Mouse (Mus musculus) liver, adult (tissue): ENCODE data around the gene Hcn4.
A peak's percentile ranks its signal among the peaks of the same experiment; 100 is the strongest.

ENCODE experiments used
- GATA4 ChIP-seq: IDR thresholded peaks from 2 replicates; pipeline ENCODE4 v1.6.1; 2014; ENCODE audit warnings: mild to moderate bottlenecking, low read length; ENCODE audit not compliant: insufficient replicate concordance

The Hcn4 gene

DNA sequence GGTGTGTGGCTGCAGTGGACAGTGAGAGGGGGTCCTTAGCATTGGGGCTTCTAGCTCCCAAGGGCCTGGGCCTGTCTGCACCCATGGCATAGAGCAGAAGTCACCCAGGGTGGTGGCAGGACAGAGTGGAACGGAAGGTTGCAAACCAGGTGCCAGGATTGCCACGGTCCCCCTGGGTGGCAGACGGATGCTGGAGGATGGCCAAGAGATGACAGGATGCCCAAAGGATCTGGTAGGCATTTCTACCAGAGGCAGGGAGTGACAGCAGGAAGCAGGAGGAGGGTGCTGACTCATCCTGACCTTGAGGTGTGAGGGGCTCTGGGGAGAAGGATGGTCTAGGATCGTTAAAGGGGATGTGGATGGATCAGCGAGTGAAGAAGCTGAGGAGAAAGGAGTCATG, 15.3 kb downstream of the Hcn4 start:
- TF ChIP-seq GATA4: no peak

DNA sequence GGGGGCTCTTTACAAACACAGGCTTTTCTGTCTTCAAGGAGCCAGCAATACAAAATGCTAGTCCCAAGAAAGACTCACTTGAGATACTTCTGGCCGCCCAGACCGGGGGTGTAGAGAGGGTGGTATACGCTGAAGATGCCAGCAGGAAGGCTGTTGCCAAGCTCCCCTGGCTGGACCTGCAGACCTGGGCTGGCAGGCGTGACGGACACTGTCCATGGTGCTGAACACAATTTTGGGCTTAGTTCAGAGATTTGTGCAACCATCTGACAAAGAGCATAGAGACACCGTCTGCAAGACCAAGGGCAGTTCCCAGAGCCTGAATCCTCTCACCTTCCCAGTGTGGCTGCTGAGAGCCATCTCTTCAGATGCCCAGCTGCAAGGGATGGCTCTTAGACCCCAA, 18.4 kb downstream of the Hcn4 start:
- no peak for TF ChIP-seq GATA4

DNA sequence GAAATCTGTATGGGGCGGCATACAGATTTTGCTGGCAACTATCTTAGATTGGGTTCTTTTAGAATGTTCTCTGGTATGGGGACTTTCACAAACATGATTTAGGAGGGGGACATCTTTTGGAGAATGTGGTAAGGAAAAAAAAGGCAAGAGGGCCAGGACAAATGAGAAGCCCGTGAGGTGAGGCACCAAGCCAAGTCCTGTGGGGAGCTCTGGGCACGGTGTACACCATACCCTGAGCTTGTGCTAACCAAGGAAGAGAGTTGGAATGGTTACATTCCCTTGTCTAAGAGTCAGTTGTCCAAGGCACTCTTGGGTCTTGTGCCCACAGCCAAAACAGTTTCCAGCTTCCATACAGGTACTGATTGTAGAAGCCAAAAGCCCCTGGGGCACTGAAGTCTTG, 21.4 kb downstream of the Hcn4 start:
- TF ChIP-seq GATA4: no peak

DNA sequence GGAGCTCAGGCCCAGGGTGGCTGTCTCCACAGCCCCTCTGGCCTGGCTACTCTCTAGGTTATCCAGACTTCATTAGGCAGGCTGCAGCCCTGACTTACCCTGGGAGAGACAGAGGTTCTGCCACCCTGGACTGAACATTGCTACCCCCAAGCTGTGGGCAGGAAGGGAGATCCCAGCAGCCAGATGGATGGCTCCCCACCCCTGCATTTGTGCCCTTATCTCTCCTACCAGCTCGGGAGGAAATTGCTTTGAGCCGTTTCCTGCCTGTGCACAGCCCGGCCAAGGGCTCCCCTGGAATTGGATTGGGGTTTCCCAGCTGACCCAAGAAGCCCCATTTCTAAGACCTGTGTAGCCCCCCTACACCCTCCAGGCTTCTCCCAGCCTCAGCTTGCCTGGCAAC, 23.8 kb downstream of the Hcn4 start:
- peak; percentile 37; the same call in 1 of the 2 replicates for TF ChIP-seq GATA4

DNA sequence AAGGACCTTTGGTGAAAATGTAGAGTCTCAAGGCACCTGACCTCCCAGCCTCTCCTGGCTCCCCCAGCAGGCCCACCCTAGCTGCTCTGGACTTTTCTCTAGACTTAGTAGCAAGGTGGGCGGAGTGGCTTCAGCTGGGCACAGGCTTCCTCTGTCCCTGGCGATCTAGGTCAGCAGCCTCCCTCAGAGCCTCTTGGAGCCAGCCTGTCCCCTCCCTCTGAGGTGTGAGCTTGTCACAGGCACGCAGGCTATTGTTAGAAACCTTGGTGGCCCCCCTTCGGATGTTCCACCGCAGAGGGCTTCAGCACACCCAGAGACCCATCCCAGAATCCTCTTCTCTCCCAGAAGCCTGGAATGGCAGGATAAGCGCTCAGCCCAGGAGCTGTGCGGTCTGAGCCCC, 24.5 kb downstream of the Hcn4 start:
- TF ChIP-seq GATA4: no peak

DNA sequence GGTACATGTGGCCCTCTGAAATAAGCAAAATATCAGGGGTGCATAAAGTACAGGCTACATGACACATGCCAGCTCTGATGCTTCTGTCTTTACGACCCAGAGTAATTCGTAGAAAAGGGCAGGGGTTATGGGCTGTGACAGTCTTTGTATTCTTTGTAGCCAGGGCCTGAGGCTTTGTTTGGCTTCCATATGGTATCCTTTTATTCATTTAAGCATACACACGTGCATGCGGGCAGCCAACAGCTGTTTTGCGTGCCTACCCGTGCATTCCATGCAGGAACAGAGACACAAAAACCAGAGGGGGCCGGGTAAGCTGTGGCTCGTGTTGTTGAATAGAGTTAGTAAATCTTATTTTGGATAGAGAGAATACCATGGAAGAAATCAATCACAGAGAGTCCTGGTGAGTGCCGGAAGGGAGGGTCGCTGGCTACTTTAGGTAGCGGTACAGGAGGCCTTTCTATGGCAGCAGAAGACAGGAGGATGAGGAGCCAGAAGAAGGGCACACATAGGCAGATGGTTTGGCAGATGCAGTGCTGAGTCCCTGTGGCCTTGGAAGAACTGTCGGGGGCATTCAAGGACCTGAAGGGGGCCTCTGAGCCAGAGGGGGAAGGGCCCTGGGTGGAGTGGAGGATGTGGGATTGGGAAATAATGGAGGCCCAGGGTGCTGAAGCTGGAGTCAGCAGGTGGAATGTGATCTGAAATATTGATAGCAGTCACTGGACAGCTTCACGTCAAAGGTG, 26.5 kb downstream of the Hcn4 start:
- no peak for TF ChIP-seq GATA4

DNA sequence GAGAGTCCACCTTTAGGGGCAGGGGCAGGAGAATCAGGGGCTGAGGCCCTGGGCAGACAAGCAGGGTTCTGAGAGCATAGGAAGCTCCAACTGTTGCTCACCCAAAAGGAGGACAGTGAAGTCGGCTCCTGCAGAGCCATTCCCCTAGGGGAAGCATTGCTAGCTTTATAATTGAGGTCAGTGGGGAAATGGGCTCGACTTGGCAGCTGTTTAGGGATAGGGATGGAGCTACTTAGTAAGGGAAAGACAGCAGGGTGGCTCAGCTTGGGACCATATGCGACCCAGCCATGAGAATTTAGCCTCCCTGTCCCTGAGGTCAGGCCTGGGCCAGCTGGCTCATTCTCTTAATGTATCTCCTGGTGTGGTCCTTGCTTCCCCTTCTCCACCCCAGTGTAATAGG, 31.7 kb downstream of the Hcn4 start:
- no peak for TF ChIP-seq GATA4

DNA sequence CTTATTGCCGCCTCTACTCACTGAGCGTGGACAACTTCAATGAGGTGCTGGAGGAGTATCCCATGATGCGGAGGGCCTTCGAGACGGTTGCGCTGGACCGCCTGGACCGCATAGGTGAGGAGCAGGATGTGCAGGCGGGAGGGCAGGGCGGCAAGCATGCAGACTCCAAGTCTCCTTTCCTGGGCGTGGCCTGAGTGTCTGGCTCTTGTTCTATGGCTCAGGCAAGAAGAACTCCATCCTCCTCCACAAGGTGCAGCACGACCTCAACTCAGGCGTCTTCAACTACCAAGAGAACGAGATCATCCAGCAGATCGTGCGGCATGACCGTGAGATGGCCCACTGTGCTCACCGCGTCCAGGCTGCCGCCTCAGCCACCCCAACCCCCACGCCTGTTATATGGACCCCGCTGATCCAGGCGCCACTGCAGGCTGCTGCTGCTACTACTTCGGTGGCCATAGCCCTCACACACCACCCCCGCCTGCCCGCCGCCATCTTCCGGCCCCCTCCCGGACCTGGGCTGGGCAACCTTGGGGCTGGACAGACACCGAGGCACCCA, 35.9 kb downstream of the Hcn4 start:
- TF ChIP-seq GATA4: no peak

DNA sequence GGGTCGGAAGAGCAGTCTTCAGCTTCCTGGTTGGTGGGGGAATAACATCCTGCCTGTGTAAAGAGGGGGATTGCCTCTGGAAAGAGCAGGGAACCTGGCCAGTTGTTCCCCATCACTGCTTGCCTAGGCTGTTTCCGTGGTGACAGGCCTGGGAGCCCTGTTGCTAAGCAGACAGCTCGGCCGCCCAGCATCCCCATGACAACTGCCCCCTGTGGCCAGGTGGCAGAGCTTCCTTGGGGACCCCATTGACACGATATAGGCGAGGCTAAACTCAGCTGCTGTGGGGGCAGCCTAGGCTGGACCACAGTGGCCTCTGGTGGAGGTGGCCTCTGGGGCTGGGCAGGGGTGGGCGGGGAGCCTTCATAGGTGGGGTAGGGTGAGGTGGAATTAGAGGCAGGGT, 40.6 kb downstream of the Hcn4 start:
- TF ChIP-seq GATA4: no peak

DNA sequence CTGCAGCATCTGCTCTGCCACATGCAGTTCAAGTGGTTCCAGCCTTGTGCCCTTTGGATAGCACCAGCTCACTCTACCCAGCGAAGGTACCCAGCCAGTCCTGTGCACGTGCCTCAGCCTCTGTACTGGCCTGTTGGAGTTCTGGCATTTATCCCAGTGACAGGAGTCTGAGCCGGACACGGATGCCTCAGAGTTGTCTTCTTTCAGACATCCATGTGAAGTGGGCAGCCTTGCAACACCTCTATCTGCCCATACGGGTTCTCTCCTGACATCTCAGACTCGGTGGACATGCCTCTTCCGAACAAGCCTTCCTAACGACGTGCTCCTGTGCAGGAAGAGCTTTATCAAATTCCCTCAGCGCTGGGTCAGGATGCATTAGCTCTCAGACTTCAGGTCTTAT, 47.9 kb downstream of the Hcn4 start:
- TF ChIP-seq GATA4: no peak

DNA sequence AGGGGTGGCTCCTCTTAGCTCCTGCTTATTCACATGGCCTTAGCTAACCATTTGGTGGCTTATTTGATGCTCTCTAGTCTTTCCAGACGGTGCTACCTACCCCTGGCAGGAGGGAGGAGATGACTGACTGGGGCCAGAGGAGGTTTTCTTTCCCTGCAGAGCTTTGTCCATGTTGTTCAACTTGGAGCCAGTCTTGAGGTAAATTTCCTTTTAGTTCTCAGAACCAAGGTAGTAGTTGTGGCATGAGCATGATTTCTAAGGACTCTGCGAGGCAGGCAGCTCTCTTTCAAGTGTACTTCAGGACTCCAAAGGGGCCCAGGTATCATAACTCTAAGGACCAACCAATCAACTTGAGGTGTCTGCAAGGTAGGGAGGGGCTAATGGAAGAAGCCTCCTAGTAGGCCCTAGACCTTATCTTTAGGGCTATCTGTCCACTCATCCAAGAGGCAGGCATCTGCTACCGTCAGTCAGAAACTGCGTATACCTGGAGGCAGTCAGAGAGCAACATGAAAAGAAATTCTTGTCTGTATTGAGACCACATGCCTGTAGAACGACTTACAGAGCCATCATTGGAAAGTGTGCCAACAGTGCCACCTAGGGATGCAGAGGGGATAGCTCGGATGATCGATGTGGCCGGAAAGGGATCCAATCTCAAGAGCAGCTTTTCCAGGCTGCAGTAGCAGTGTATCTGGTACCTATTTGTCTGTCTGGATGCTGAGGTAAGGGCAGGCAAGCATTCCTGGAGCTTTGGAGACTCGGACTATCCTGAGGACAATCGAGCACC, 50.5 kb downstream of the Hcn4 start:
- no peak for TF ChIP-seq GATA4

DNA sequence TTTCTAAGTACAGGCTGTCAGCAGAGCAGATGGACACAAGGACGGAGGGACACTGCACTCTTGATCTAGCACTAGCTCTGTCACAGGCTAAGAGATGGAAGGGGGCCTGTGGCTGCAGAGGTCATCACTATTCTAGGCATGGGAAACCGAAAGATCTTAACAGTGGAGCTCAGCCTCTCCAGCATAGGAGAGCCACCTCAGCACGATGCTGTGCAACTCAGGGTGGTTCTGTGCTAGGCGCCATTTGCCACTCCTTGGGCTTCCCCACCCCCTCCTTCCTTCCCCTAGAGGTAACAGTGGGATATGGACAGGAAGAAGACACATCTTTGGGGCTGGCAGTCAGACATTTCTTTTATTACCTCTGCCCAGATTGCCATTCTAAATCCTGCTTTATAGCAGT, 51.1 kb downstream of the Hcn4 start:
- no peak for TF ChIP-seq GATA4

DNA sequence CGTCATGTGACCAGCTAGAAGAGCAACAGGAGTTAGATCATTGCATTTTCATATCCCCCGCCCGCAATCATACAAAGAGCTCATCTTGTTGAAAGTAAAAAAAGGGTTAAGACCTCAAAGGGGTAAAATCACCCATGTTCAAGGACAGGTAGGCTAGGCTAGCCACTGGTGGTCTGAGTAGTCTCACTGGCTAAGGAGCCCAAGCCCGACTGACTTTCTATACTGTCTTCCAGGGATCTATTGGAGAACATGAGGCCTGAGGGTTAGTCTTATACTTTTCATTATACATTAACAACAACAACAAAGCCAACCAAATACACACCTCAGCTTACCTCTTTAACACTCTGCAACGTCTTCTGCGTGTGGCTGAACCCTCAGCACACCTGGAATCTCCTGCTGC, 52.2 kb downstream of the Hcn4 start:
- no peak for TF ChIP-seq GATA4

DNA sequence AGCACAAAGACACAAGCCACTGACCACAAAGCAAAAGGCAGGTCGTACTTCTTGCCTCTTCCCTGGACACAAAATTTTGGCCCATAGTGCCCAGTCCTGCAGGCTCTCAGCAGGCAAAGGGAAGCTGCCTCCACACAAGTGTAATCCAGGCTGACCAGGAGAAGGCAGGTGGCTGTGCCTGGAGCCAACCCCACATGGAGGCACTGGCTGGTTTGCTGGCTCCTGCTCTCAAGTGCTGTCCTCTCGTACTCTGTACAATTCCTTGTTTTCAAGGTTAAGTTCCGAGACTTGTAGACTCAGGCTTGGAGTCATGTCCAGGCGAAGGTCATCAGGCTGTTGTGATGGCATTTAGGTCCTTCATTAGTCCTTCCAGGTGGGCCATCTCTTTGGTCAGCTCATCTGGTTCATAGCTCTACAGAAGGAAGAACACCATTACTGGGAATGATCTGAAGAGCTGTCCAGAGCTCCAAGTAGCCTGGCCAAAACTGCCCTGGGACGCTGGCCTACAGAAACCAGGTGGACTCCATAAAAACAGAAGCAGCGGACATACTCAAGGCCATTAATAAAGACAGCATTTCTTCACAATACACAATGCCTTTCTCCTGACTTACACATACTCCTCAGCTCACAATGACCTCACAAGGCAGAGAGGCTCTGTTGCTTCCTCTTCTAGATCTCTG, 53.9 kb downstream of the Hcn4 start:
- no peak for TF ChIP-seq GATA4

DNA sequence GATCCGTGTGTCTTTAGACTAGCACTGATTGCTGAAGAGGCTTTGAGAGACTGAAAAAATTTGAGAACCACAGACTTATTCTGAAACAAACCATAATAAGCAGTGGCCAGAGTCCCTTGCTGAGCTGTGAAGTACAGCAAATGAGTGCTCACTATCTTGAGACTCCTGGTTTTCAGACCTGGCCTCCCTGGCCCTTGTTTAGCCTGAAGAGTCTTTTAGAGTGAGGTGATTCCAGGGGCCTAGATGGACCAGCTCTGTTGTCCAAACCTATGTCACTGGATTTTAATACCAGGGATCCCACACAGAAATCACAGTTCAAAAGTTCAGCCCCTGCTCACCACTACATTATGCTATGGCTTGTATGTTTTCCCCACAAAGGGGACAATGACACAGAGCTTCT, 56.6 kb downstream of the Hcn4 start:
- TF ChIP-seq GATA4: no peak

DNA sequence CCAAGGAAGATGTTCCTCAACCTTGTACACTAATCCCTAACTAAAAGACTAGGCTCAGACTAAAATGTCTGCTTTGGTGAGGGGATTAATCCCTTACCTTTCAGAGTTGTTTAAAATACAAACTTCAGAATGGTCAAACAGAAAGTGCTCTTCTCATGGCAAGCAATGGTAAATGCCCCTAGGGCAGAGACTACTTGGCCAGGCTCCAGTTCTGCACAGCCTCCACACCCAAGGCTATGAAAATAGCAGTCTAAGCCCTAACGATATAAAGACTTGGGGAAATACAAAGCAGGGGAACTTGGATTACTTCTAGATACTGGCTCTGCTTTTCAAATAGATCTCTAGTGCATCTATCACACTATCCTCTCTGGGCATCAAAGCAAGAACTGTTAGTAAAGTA, 59.5 kb downstream of the Hcn4 start:
- TF ChIP-seq GATA4: no peak
